Mouse (Mus musculus): ENCODE measurements around the gene Arid4a.

GRCm38 (mm10) chr12:70997225-70997624, 18.6 kb upstream of the Arid4a start:
- TF ChIP-seq CTCF (IDR thresholded peaks at IDR 0.05; ENCODE audit: low read depth) (peak; percentile 25; the same call in 1 of the 2 replicates), EP300 (IDR thresholded peaks at IDR 0.05; ENCODE audit: low read depth) (no peak)
